Mouse (Mus musculus) stomach, postnatal 0 days (tissue): ENCODE data around the gene Insl5. TPM values are rescaled to one million over a fixed set of nuclear protein-coding genes. Genes with fewer than 3 reads are reported as not detected.

Source experiments
- ATAC-seq: fragments of 200-750 bp; cut with Nextera tagmentation; 2 replicates; pipeline ENCODE4 v1.8.0; 2017; ENCODE audit not compliant: low FRiP score, low TSS enrichment
- DNase-seq: peaks from one replicate; pipeline ENCODE4 v3.0.0-alpha.2; 2016; ENCODE audit warnings: low spot score
- H3K27ac ChIP-seq: fragments of 300-500 bp; sonication (generic); replicated peaks from 2 replicates; pipeline ENCODE4 v1.5.1; 2014; ENCODE audit warnings: mild to moderate bottlenecking, control low read depth
- H3K27me3 ChIP-seq: fragments of 300-500 bp; sonication (generic); 2 replicates; pipeline ENCODE4 v1.6.1; 2014; ENCODE audit warnings: low read length; ENCODE audit not compliant: control insufficient read depth, insufficient read depth
- H3K36me3 ChIP-seq: fragments of 300-500 bp; sonication (generic); 2 replicates; pipeline ENCODE4 v1.6.1; 2014; ENCODE audit warnings: low read length, mixed read lengths; ENCODE audit not compliant: control insufficient read depth, insufficient read depth
- H3K4me1 ChIP-seq: fragments of 300-500 bp; sonication (generic); replicated peaks from 2 replicates; pipeline ENCODE4 v1.6.1; 2014; ENCODE audit warnings: antibody characterized with exemption; ENCODE audit not compliant: control insufficient read depth, insufficient read depth
- H3K4me2 ChIP-seq: fragments of 300-500 bp; sonication (generic); replicated peaks from 2 replicates; pipeline ENCODE4 v1.6.1; 2014; ENCODE audit warnings: low read depth, mild to moderate bottlenecking, control low read depth, moderate library complexity
- H3K4me3 ChIP-seq: fragments of 300-500 bp; sonication (generic); 2 replicates; pipeline ENCODE4 v1.5.1; 2014; ENCODE audit warnings: low read depth, low read length, control low read depth
- H3K9ac ChIP-seq: fragments of 300-500 bp; sonication (generic); 2 replicates; pipeline ENCODE4 v1.6.1; 2014; ENCODE audit warnings: mild to moderate bottlenecking, low read length, control low read depth, mixed read lengths
- H3K9me3 ChIP-seq: fragments of 300-500 bp; sonication (generic); 2 replicates; pipeline ENCODE4 v1.6.1; 2016; ENCODE audit warnings: low read length; ENCODE audit not compliant: control insufficient read depth
- CTCF ChIP-seq: IDR thresholded peaks from 2 replicates; pipeline ENCODE4 v1.5.1; 2016; ENCODE audit warnings: antibody characterized with exemption, low read depth, mild to moderate bottlenecking, moderate library complexity
- EP300 ChIP-seq: optimal IDR thresholded peaks from 2 replicates; pipeline ENCODE3; 2016; ENCODE audit warnings: antibody characterized with exemption
- WGBS: fragments of 180-500 bp; shearing (Covaris S2); extraction: QIAGEN DNeasy Blood & Tissue Kit; methylation state at CpG from one replicate; pipeline ENCODE4 v1.1.7; 2014; 5-methylcytosine and 5-hydroxymethylcytosine counted together
- polyA plus RNA-seq: library from polyadenylated mRNA; unstranded; fragments of >200 nt; fragmentation: Nextera tagmentation; extraction: Ambion mirVana; gene quantifications from 2 replicates; pipeline ENCODE4 v1.2.1, GENCODE M21; 2015

Gene Insl5
- polyA plus RNA-seq, 1 experiment from 2014 or later, result not detected

DNA sequence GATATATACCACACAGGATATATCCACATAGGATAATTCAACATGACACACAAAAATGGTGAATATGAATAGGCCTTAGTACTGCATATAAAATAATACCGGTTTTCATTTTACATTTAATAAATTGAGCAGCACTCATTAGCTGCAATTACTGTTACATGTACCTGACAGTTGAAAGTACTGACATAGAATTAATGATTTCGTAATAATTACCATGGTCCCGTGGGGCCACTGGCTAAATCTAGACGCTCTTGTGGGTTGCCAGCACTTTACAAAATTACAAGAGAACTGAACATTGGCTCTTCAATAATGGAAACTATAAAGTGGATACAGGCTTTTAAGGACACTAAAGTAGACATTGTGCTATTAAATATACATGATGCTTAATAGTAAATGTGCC is 22.0 kb downstream of the Insl5 start:
- ATAC-seq (no peak), DNase-seq (no peak)
- Histone ChIP-seq H3K4me2 (no peak overlapping the region), H3K36me3 (no peaks in the 10 kb centered on the region), H3K4me3 (no peak overlapping the region), H3K27me3 (no peaks in the 10 kb centered on the region), H3K27ac (no peak overlapping the region), H3K9ac (no peak overlapping the region), H3K4me1 (no peaks in the 10 kb centered on the region), H3K9me3 (no peaks in the 10 kb centered on the region)
- no peak for TF ChIP-seq EP300
- no peak for TF ChIP-seq CTCF
- 86% methylated on average over 4 of the region's 4 CpGs for WGBS

DNA sequence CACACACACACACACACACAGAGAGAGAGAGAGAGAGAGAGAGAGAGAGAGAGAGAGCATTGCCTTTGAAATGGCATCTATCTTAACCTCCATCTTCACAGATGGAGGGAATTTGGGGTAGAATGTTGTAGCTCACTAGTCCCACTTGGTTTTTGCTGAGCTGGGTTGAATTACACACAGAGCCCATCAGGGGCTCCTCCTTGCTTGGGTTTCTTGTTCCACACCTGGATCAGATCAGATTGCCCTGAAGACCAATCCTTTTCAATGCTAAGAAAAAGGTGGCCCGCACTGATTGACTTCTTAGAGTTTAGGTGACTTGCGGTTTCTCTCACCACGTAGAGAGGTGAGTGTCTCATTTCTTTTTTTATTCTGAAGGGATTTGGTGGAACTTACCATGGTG is 35.0 kb downstream of the Insl5 start:
- 81% methylated on average over 3 of the region's 3 CpGs for WGBS
- Histone ChIP-seq H3K36me3 (no peaks in the 10 kb centered on the region), H3K9ac (no peak overlapping the region), H3K4me3 (no peak overlapping the region), H3K9me3 (no peaks in the 10 kb centered on the region), H3K27ac (no peak overlapping the region), H3K4me2 (no peak overlapping the region), H3K27me3 (no peaks in the 10 kb centered on the region), H3K4me1 (no peaks in the 10 kb centered on the region)
- DNase-seq (no peak), ATAC-seq (no peak)
- TF ChIP-seq CTCF, result no peak
- TF ChIP-seq EP300, result no peak

DNA sequence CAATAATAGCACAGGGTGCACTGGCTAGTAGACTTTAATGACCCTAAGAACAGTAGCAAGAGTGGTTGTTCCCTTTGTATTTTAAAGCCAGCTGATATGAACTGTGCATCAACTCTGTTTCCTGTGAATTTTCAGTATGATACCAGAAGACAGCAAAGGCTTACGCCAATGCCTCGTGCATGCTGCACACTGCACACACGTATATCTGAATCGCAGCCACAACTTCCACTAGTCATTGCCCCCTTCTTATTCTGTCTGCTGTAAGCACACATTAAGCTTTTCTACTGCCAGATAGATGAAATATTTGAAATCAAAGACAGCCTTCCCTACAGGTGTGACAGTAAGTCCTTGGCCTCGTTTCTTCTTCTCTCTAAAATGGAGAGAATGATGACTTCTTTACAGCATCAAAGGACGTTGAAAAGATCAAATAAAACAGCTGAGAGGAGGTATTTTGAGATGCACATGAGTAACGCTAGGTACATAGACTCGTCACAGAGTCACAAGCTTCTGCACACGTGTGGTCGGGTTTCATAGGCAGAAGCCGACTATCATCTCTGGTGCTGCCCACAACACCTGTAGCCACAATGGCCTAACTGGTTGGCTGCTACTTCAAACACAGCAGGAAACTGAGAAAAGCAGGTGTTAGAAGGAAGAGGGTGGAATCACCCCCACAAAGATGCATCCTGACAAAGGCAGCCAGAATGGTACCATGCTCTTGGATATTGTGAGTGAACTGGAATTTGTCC is 35.9 kb downstream of the Insl5 start:
- Histone ChIP-seq H3K4me1 (no peaks in the 10 kb centered on the region), H3K27me3 (no peaks in the 10 kb centered on the region), H3K4me2 (no peak overlapping the region), H3K9ac (no peak overlapping the region), H3K4me3 (no peak overlapping the region), H3K27ac (no peak overlapping the region), H3K36me3 (no peaks in the 10 kb centered on the region), H3K9me3 (no peaks in the 10 kb centered on the region)
- no peak for ATAC-seq
- 76% methylated on average over 11 of the region's 11 CpGs for WGBS
- no peak for TF ChIP-seq CTCF
- TF ChIP-seq EP300, result no peak
- no peak for DNase-seq

DNA sequence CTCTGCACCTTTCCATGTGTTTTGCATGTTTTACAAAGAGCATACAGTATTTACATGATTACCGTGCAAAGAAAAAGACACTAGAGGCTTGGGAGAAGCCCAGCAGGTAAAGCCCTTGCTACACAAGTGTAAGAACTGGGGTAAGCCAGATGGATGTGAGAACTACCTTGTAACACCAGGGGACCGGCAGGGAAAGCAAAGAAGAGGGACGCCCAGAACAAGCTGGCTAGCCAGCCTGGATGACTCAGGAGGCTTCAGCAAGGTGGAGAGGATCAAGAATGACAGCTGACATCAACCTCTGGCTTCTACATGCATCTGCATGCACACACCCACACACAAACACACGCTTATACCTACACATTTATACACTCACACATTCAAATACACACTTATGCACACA is 36.6 kb downstream of the Insl5 start:
- WGBS, result 67% methylated on average over 4 of the region's 4 CpGs
- DNase-seq, result no peak
- Histone ChIP-seq H3K27ac (no peak overlapping the region), H3K4me2 (no peak overlapping the region), H3K27me3 (no peaks in the 10 kb centered on the region), H3K9me3 (no peaks in the 10 kb centered on the region), H3K4me1 (no peaks in the 10 kb centered on the region), H3K36me3 (no peaks in the 10 kb centered on the region), H3K9ac (no peak overlapping the region), H3K4me3 (no peak overlapping the region)
- ATAC-seq, result no peak
- TF ChIP-seq CTCF, result no peak
- no peak for TF ChIP-seq EP300

DNA sequence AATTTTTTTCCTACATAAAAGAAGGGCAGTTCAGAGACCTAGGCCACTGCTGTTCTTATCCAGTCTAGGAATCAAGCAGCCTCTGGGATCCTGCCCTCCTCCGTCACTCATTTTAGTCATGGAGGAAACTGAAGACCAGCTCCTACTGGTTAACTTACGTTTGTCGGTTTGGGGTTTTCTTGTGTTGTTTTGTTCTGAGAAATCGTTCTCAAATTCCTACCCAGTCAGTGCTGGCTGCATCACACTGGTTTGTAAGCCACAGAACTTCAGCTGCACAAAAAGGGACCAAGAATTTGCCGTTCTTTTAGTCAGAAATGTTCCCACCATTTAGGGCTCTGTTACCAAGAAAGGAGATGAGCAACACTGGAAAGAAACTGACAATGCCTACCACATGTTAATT is 37.3 kb downstream of the Insl5 start:
- ATAC-seq, result no peak
- Histone ChIP-seq H3K27ac (no peak overlapping the region), H3K9me3 (no peaks in the 10 kb centered on the region), H3K27me3 (no peaks in the 10 kb centered on the region), H3K9ac (no peak overlapping the region), H3K4me1 (no peaks in the 10 kb centered on the region), H3K36me3 (no peaks in the 10 kb centered on the region), H3K4me2 (no peak overlapping the region), H3K4me3 (no peak overlapping the region)
- TF ChIP-seq CTCF, result no peak
- TF ChIP-seq EP300, result no peak
- no peak for DNase-seq
- WGBS, result 80% methylated on average over 5 of the region's 5 CpGs

DNA sequence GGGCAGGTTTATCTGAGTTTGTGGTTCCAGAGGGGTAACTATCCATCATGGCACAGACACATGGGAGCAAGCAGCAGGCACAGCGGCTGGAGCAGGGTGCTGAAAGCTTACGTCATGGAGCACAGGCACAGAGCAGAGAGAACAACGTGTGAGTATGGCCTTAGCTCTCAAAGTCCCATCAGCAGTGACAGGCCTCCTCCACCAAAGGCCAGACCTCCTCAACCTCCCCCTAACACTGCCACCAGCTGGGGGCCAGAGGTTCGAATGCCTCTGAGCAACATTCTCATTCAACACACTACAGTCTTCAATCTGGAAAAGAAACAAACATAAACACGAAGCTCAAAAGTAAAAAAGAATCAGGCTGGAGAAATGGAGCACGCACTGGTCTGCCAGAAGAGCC is 38.1 kb downstream of the Insl5 start:
- Histone ChIP-seq H3K9me3 (no peaks in the 10 kb centered on the region), H3K4me1 (no peaks in the 10 kb centered on the region), H3K27me3 (no peaks in the 10 kb centered on the region), H3K4me2 (no peak overlapping the region), H3K9ac (no peak overlapping the region), H3K4me3 (no peak overlapping the region), H3K27ac (no peak overlapping the region), H3K36me3 (no peaks in the 10 kb centered on the region)
- ATAC-seq, result no peak
- WGBS, result 73% methylated on average over 6 of the region's 6 CpGs
- TF ChIP-seq CTCF (no peak), EP300 (no peak)
- no peak for DNase-seq
